Mouse (Mus musculus): ENCODE measurements around the gene Larp4b.

Gene Larp4b

DNA sequence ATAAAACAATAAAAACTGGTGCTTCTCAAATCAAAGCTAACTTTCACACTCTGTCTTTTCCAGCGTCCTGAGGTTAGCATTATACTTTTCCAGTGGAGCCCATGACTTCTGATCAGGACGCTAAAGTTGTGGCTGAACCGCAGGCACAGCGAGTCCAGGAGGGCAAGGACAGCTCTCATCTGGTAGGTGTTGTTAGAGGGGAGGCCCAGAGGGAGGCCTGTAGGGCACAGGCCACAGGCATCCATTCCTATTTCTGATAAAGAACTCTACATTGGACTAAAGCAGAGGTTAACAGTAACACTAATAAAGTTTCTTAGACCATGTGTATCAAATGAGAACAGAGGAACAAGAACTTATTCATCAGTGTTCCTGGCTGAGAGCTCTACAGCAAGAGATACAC lies 28.4 kb downstream of the Larp4b start:
- no peak for DNase-seq (ENCODE audit: low read depth, low spot score)

DNA sequence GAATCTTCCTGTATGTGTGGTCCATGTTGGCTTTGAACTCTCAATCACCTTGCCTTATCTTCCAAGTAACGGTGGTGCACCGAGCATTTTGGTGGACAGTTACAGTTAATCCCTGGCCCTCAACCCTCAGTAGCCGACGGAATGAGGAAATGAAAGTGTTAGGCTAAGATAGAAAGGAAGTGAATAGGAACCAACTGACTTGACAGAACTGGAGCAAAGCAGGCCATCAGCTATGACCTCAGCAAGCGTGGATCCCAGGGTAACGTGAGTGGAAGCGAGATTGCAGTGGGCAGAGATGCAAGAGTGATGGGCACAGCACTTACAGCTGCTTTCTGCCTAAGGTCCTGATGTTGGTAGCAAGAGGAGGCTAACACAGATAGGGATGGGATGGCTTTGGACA lies 31.5 kb downstream of the Larp4b start:
- no peak for DNase-seq (ENCODE audit: low read depth, low spot score)

DNA sequence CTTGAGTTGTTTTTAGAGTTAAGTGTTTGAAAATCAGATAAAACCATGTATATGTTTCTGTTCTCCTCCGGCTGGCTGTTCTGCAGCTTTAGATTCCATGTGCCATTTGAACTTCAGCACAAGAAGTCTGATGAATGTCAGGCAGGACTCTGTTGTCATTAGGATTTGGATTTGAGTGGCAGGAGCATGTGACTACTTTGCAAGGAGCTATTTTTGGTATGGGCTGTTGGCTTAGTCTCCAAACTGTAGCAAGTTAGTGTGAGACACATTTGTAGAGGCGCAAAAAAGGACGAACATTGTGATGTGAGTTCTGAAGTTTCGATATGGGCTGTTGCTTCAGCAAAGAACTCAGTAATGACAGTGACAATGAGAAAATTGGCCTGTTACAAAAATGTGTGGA lies 34.0 kb downstream of the Larp4b start:
- DNase-seq (ENCODE audit: low read depth, low spot score): no peak

DNA sequence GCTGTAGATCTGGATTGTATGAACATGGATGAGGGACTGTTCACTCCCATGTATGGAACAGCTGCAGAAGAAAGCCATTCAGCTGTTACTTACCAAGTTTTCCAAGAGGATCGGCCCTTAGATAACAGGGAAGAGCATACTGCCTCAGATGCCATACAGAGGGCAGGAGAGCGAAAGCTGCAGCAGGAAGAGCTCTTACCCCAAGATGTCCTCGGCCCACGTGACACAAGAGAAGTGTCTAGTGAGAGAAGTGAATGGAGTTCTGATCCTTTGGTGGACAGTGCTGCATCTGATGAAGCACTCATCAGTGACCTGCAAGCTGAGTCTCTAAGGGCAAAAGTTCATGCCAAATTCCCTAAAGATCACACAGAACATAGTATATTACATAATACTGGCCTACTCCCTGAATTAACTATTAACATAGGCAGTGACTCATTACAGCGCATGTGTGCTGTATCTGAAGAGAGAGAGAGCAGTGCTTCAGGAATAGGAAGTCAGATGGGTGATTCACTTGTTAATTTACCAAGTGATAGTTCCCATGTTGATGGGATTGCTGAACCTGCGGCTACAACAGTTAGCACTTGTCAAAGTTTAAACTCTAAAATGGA lies 35.1 kb downstream of the Larp4b start:
- no peak for DNase-seq (ENCODE audit: low read depth, low spot score)

DNA sequence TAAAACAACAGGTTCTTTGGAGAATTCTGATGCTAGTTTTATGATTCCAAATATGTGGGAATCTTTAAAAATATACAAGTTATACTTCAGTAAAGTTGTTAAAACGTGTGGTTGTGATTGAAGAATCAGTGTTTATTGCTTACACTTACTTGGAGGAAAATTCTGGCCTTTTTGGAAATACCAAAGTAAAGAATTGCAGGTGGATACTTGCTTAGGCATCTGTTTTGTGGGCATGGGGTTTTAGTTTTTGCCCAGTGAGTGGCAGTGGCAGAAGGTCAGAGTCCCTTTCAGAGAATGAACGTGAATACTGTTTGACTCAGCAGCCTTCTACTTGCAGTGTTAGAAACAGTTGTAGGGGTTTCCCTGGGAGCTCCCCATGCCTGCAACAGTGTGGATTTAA lies 40.7 kb downstream of the Larp4b start:
- DNase-seq (ENCODE audit: low read depth, low spot score): no peak

DNA sequence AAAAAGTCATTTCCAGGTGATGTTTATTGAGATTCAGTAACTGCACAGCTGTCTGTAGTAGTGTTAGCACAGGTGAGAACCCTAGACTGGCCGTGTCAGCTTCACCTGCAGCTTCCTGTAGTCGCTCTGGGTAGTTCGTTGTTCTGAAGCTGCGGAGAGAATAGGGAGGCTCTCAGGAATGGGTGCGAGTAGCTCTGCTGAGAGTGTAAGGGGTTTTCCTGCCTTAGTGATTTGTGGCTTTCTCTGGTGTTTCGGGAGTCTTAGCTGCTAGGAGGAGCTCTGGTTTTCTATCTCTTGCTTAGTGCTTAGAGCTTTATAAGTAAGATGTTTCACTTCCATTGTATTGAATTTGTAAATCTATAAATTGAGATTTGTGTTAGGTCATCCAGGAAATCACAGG lies 42.4 kb downstream of the Larp4b start:
- no peak for DNase-seq (ENCODE audit: low read depth, low spot score)

DNA sequence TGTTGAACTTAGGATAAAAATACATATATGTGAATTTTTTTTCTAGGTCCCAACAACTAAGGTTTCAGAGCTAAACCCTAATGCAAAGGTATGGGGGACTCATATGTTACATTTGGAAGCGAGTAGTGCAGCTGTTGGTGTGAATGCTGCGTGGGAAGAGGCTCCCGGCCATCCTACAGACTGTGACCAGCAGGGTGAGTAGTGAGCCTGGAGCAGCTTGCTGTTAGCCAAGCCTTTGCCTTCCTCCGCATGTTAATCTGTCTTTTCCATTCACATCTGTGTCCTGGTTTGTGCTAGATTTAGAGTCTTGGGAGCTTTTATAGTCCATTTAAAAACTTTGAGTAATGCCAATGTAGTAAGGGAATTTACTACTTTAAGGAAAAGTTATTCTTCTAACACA lies 43.1 kb downstream of the Larp4b start:
- DNase-seq (ENCODE audit: low read depth, low spot score): no peak

DNA sequence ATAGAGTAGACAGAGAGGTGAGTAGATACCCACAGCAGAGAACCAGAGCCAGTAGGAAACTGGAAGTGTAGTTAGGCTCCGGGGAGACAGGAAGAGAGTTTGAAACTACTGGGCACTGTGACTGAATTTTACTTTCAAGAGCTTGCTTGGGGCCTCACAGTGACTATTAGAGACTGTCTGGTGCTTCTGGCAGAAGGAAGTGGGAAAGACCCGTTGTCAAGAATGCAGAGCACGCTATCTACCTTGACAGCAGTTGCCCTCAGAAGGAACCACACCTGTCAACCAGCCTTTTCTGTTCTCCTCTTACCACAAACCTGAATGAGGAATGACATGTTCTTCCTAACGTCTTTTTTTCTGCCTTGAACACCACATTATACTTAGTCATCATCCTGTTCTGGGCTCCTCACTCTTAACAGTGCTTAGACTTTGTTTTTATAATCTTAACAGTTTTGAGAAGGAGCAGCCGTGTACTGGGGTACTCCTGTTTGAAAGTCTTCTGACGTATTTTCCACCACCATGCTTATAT lies 45.8 kb downstream of the Larp4b start:
- DNase-seq (ENCODE audit: low read depth, low spot score): no peak

DNA sequence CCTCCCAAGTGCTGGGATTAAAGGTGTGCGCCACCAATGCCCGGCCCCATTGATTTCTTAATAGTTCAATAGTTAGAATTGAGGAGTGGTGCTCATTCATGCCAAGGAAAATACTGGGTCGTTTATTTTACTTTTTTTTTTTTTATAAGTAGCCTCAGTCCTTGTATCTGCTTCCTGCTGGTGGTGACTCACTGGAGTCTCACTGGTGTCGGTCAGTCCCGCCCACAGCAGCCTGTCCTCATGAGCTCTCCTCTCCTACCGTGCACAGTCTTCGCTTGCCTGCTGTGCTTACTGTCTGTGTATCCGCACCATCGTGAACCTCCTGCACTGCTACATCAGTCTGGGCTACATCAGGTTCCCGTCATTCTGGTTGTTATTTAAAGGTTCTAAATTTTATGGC lies 46.5 kb downstream of the Larp4b start:
- no peak for DNase-seq (ENCODE audit: low read depth, low spot score)

DNA sequence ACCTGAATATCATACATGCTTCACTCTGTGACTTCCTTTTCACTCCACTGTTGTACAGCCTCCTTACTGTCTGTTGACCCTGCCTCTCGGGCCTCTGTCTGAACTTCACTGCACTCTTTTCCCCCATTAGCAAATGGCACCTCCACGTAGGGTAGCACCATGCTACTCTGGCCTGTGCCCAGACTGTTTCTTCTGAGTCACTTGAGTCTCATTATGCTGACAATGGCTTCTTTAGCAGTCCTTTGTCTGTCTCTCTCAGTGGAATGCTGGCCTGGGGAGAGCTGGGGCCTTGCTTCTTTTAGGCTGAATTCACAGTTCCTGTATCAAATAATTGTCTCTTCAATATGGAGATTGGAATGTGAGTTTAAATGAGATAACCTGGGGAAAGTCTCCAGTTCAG lies 48.7 kb downstream of the Larp4b start:
- DNase-seq (ENCODE audit: low read depth, low spot score): no peak

DNA sequence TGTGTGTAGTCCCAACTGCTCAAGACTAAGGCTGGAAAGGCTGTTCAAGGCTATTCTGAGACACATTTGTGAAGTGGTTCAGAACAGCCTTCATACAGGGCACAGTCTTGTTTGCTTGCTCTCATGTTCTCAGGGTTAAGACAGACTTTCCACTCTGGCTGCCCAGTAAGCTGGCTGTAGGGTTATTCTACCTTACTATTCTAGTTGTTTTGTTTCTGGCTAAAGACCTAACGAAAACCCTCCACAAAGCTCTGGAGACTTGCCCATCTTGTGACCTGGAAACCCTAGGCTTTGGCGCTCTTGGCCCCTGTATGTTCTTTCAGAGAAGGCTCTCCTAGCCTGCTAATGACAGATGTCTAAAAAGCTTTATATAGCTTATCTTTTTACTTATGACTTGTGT lies 55.1 kb downstream of the Larp4b start:
- DNase-seq (ENCODE audit: low read depth, low spot score): no peak

DNA sequence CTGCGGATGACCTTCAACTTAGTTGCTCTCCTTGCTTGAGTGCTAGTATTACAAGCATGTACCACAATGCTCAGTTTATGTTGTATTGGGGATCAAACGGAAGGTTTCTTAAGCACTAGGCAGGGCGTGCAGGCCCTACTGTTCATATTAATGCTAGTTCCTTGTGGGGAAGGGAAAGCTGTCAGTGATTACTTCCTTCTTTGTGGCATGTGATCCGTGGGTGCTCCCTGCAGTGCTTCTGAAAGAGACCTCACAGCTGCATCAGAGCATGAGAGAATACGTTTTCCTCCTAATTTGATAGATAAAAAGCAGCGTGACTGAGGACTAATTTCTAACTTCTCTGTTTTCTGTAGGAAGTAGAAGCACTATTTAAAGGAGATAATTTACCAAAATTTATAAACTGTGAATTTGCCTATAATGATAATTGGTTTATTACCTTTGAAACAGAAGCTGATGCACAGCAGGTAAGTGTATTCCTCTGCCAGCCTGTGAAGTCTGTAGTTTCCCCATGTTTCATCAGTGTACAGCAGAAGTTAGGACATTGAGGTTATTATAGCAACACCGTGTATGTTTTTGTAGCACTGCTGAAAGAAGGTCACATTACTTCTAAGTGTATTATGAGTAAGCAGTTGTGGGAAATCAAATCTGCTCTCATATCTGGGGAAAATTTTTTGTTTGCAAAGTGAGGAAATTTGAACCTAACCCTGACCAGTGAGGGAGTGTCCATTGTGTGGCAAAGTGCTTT lies 56.0 kb downstream of the Larp4b start:
- no peak for DNase-seq (ENCODE audit: low read depth, low spot score)

DNA sequence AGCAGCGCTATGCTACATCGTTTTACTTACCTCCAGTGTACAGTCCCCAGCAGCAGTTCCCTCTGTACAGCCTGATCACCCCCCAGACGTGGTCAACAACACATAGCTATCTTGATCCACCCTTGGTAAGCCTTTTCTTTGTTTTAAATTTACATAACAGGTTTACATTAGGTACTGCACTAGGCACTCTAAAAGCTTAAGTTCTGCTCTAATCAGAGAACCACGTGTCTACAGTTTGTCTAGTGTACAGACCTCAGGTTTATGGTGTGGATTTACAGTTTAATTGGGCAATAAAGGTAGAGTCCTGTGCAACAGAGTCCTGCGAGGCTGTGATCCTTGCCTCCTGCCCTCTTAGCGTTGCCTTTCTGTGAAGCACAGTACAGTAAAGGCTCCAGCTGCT lies 57.4 kb downstream of the Larp4b start:
- no peak for DNase-seq (ENCODE audit: low read depth, low spot score)

DNA sequence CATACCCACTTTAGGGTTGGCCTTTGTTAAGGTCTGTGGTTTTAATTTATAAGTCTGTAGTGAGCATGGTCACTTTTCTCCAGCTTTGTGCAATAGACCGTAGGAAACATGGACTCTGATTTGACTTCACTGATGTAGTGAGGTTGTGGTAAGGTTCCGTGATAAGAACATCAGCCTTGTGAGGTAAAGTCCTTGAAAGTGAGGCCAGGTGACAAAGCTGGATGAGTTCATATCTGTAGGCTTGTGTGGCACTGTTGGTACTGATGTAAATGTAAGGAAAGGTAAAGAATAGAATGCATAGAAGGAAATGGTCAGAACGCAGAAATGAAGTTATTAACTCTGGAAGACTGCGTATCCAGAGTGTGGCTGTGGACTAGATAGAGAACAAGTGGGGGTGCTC lies 57.9 kb downstream of the Larp4b start:
- no peak for DNase-seq (ENCODE audit: low read depth, low spot score)

DNA sequence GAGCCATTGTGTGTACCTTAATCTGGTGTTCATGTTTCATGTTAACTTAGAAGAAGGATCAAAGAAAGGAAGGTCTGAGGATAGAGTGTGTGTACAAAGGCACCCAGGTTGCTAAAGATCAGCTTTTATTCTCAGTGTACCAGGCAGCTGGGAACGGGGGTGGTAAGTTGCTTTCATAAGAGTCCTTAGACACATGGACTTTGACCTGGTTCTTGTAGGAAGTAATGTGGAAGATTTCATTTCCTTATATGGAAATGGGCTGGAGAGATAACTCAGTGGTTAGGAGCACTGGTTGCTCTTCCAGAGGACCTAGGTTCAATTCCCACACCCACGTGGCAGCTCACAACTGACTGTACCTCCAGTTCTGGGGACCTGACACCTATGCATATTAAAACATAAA lies 58.6 kb downstream of the Larp4b start:
- DNase-seq (ENCODE audit: low read depth, low spot score): no peak

DNA sequence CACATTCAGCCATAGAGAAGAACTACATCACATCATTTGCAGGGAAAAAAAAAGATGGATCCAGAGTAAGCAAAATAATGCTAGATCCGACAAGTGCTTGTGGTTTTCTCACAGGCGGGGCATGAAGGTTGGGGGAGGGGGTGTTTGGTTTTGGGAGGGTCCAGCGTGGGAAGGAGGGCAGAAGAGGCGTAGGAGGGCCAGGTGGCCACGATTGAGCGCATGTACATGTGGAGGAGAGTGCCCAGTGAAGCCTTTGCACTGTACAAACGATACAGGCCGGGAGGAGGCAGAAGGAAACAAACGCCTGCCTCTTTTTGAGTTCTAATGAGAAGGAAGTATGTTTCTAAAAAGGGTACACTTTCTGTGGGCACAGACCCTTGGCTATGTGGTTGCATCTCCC lies 60.1 kb downstream of the Larp4b start:
- DNase-seq (ENCODE audit: low read depth, low spot score): no peak

DNA sequence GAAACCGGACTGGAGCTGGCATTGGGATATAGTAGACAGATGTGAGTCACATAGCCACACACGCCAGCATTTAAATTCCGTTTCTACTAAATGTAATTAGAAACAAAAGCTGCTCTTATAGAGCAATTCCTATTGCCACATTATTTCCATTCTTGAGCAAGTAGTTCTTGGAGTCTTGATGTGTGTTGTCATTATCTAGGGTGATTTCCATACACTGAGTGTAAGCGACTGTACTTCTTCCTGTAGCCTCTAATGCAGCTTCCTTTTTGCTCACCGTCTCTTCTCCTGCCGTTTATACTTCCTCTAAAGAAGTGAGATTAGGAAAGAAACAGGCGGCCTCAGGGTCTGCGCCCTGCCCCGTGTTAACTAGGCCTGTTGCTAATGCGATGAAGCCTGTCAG lies 65.6 kb downstream of the Larp4b start:
- DNase-seq (ENCODE audit: low read depth, low spot score): no peak

DNA sequence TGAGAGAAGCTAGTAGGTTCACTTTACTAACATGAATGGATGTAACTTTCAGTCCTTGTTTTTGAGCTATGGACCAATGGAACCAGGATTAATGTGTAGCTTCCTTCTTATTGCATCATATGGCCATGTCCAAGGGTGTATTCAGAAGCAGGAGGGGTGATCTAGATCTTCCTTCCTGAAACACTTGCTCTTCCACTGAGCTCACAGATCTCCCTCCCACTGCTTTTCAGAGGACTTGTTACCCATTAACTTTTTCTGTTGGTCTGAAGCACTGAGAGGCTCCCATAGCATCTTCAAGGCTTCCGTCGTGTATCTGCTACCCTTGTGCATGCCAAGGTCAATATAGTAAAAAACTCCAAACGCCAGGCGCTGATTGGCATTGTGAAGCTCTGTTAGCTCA lies 69.2 kb downstream of the Larp4b start:
- DNase-seq (ENCODE audit: low read depth, low spot score): no peak

DNA sequence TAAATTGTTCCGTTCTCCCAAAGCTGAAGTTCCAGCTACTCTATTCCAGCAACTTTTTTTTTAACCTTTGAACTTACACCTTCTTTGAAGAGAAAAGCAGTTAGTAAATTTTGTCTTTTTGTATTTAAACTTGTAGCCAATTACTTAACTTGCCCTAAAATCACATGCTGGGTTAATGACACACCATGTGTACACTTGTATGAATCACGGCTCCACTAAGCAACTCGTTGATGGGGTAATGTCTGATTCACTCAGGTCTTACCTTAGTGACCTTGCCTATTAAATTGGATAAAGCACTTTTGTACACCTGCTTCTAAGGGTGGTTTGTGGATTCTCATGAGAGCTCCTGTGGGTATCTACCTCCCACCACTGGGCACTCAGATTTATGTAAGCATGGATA lies 74.2 kb downstream of the Larp4b start:
- no peak for DNase-seq (ENCODE audit: low read depth, low spot score)

DNA sequence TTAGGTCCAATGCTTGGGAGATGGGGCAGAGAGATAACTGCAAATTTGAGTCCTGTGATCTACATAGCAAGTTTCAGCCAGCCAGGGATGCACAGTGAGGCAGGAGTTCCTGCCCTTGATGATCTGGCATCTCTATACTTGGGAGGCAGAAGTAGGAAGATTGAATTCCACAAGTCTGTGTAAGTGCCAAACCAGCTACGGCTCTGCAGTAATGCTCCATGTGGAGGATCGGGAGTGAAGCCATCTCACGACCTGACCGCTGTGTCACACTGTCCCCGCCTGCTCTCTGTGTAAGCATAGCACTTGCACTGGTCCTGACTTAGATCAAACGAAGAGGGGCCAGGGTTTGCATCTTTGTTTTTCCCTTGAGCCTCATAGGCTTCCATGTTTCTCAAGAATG lies 75.9 kb downstream of the Larp4b start:
- DNase-seq (ENCODE audit: low read depth, low spot score): no peak

DNA sequence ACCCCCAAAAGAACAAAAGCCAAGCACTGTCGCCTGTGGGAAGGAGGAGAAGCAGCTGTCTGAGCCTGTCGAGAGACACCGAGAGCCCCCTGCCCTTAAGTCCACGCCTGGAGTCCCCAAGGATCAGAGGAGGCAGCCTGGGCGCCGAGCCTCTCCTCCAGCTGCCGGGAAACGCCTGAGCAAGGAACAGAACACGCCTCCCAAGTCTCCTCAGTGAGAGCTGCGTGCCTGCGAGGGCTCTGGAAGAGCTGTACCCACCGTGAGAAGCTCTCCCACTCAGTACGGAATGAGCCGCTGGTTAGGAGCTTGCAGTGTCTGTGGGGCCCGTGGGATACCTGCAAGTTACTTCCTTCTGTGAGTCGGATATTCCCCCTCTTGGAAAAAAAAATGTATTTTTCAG lies 77.0 kb downstream of the Larp4b start:
- DNase-seq (ENCODE audit: low read depth, low spot score): no peak

DNA sequence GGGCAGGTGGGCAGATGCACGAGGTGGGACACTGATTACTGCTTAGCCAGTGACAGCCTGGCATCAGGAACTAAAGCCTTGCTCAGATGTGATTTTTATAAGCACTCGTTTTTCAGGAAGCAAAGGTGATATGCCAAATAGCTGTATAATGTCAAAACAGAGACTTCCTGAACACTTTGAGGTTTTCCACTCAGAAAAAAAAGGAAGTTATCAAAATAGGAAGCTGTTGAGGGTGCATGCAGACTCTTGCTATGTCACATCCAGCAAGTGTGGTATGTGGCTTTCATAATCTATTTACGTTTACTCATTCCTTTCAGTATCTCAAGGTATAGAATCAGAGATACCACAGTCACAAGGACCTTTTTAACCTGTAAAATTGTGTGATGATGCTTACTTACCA lies 79.7 kb downstream of the Larp4b start:
- no peak for DNase-seq (ENCODE audit: low read depth, low spot score)

DNA sequence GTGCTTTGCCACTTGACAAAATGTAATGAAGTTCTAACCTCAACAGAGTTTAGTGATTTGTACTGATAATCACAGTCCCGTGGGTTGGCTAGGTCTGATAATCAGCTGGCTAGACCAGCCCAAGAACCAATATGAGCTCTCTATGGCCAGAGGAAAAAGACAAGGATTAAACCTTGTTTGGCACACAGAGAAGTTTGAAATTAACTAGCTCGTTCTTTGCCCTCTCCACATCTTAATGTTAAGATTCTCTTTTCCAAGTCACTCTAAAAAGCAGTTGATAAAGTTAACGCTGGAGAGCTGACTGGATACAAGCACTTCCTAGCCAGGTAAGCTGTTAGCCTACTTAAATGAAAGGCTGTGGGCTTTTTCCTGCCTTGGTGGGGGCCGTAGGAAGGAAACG lies 81.5 kb downstream of the Larp4b start:
- no peak for DNase-seq (ENCODE audit: low read depth, low spot score)

DNA sequence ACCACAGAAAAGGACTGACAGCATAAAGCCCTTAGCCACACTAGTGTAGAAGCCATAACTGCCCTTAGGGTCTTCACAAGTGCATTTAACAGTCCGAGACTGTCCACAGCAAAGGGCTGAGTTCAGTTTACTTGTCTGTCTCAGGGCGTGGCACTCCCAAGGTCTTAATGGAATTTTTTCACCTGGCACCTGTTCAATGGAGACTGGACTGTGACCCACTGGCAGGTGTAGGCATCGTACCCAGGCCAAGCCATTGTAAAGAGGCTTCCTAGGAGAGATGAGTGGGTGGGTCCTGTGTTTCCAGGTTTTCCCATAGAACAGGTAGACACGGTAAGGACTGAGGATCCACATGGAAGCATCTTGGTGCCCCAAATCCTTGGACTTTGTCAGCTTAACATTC lies 84.6 kb downstream of the Larp4b start:
- DNase-seq (ENCODE audit: low read depth, low spot score): no peak
